Mouse (Mus musculus): ENCODE results near the gene Gm20738.
"Not testable (repeated sequence)": the region's sequence is repeated elsewhere in the genome, so short reads cannot be mapped to it uniquely, and the experiment has no call there.

Gene Gm20738

DNA sequence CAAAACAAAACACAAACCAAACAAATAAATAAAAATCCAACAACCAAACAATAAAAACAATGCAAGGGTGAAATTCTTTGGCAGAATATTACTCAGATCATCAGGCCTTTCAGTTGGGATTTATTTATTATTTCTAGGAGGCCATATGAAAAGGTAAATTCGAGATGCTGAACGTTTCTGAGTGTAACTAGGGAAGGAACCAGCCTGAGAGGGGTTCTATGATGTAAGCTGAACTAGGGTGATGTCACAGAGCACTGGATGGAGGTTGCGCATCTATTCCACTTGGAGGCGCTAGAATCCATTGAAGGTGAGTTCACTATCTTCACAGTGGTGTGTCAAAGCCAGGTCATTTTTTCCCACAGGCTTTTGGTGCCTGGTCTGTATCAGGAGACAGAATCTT lies at the start of gene Gm20738:
TSS of gene Gm20738 (plus strand) at position 301 of the 400 bp plus-strand sequence.
- DNase-seq = not testable (repeated sequence)

Measured in cerebellum, postnatal 25 days (tissue).